In the genomic region with DNA sequence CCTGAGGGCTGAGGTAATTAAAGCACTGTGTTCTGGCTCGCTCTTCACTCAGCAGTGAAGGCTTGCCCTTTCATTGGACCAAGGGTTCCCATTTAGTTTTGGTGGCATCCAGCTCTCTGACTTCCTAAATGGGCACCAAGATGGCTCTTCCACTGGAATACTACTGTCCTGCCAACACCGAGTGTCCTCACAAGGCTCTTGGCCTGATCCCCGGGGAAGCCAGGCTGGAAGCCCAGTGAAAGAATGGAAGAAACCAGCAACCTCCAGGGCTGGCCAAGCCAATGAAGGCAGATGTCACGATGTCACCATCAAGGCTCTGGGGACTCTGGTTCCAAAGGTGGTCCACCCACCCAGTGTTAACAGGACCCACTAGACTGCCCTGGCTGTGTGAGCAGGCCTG, we compare ENCODE assay signal across 20 mouse cellular contexts. TPM values are rescaled to one million over a fixed set of nuclear protein-coding genes. Genes with fewer than 3 reads are reported as not detected.
DNase-seq lines count a peak whose midpoint lies in the region; ATAC-seq lines count a peak whose summit lies in the region.
"Had no signal": no experiment of that assay in that cellular context is flagged by ENCODE, and none has a peak within 500 bp of the region (broad histone marks: within the 10 kb centered on the region; RNA-seq: fewer than 3 reads in every experiment).

No protein-coding gene starts in this region.

- no peak overlapping the region for H3K4me2 ChIP-seq in heart, embryonic 12.5 days
- H3K4me2 ChIP-seq: forebrain, embryonic 13.5 days; heart, embryonic 13.5 days; liver, embryonic 13.5 days; midbrain, embryonic 11.5 days; stomach, embryonic 15.5 days had no signal

- no peak overlapping the region for H3K4me3 ChIP-seq in heart, embryonic 12.5 days
- H3K4me3 ChIP-seq: forebrain, embryonic 13.5 days; heart, embryonic 13.5 days; hindbrain, embryonic 10.5 days; limb, embryonic 10.5 days; liver, embryonic 13.5 days; stomach, embryonic 15.5 days had no signal

- no peak for ATAC-seq in heart, embryonic 12.5 days (ENCODE audit: insufficient number of reproducible peaks, low FRiP score)
- no peak for ATAC-seq in erythroid progenitor cell, adult 5-6 weeks (replicated peaks; ENCODE audit: low FRiP score, poor library complexity, severe bottlenecking)
- ATAC-seq: forebrain, embryonic 13.5 days; hindbrain, postnatal 0 days; intestine, postnatal 0 days had no signal

- H3K9ac ChIP-seq in heart, embryonic 12.5 days, result no peak overlapping the region
- H3K9ac ChIP-seq: forebrain, embryonic 13.5 days; heart, embryonic 13.5 days; liver, embryonic 13.5 days; stomach, embryonic 15.5 days had no signal

- H3K36me3 ChIP-seq in heart, embryonic 12.5 days, result no peaks in the 10 kb centered on the region
- H3K36me3 ChIP-seq: heart, embryonic 13.5 days; hindbrain, embryonic 10.5 days; limb, embryonic 10.5 days; liver, embryonic 13.5 days; stomach, embryonic 15.5 days had no signal

- no peaks in the 10 kb centered on the region for H3K27me3 ChIP-seq in heart, embryonic 12.5 days (replicated peaks)
- H3K27me3 ChIP-seq: forebrain, embryonic 13.5 days; heart, embryonic 13.5 days; stomach, embryonic 15.5 days had no signal

- DNase-seq in adrenal gland, adult 2 months, result peak; percentile 46
- no peak for DNase-seq in adrenal gland, postnatal 25 days
- peak; percentile 46 for DNase-seq in heart, adult 8-10 months (ENCODE audit: low spot score)
- peak; percentile 93 for DNase-seq in adipocyte (ENCODE audit: low spot score)
- peak; percentile 74 for DNase-seq in gastrocnemius, postnatal 25 days
- no peak for DNase-seq in thymus, adult 18-20 months
- DNase-seq: cerebellum, adult 9-11 months; liver, embryonic 13.5 days; right cerebral cortex, postnatal 14 days had no signal

- H3K4me1 ChIP-seq in heart, embryonic 12.5 days (replicated peaks), result peaks cover 15% of the 10 kb centered on the region
- H3K4me1 ChIP-seq: hindbrain, embryonic 10.5 days; stomach, embryonic 15.5 days had no signal

- no peak overlapping the region for H3K27ac ChIP-seq in heart, embryonic 12.5 days (ENCODE audit: poor library complexity, severe bottlenecking)
- H3K27ac ChIP-seq: forebrain, embryonic 13.5 days; heart, embryonic 13.5 days; hindbrain, embryonic 10.5 days; hindbrain, postnatal 0 days; limb, embryonic 10.5 days; liver, embryonic 13.5 days; macrophage; stomach, embryonic 15.5 days had no signal

- WGBS in heart, embryonic 12.5 days, result 86% methylated on average over 4 of the region's 4 CpGs

- no peaks in the 10 kb centered on the region for H3K9me3 ChIP-seq in heart, embryonic 12.5 days (replicated peaks)
- H3K9me3 ChIP-seq: forebrain, embryonic 13.5 days; heart, embryonic 13.5 days; hindbrain, embryonic 10.5 days; limb, embryonic 10.5 days; liver, embryonic 13.5 days; stomach, embryonic 15.5 days had no signal

RNA-seq across cellular contexts. Expression of a gene that starts 28.5 kb away (rescaled TPM):
- 100 to 1,000 TPM; 208 to 296 TPM for total RNA-seq in adrenal gland, adult 2 months (2021)
- polyA plus RNA-seq in adrenal gland, adult 2 months (2012; rRNA removed), result 332 and 340 TPM in 2 replicates
- 245 and 267 TPM in 2 replicates for total RNA-seq in adrenal gland, postnatal 25 days (2021)
- total RNA-seq in heart, adult 8-10 months (2022), result 10 to 100 TPM; 51.3 to 58.4 (median 53.2) TPM
- polyA plus RNA-seq in heart, embryonic 12.5 days (2016; fragmentation: Nextera tagmentation; extraction: Ambion mirVana), result 34.9 and 35.2 TPM in 2 replicates
- 100 to 1,000 TPM; 136 to 169 TPM for total RNA-seq in gastrocnemius, postnatal 25 days (2021)
- 8.6 and 11.3 TPM in 2 replicates for total RNA-seq in erythroid progenitor cell, adult 5-6 weeks (2015; ENCODE audit: low replicate concordance)
- 6.8 and 8.5 TPM in 2 replicates for total RNA-seq in erythroid progenitor cell, adult 5-6 weeks (2017; ENCODE audit: low replicate concordance)

Comparison
In these comparisons a context has a peak if more than half of its experiments do, and no peak if none do; other contexts are left out.
1. DNase-seq: peak in adrenal gland, adult 2 months (single experiment), heart, adult 8-10 months (single experiment), adipocyte (single experiment) and gastrocnemius, postnatal 25 days (single experiment); none in adrenal gland, postnatal 25 days (single experiment) and thymus, adult 18-20 months (0 of 2).
2. RNA of a gene that starts 28.5 kb away (total RNA-seq): 208 to 296 TPM in adrenal gland, adult 2 months, 245 to 267 TPM in adrenal gland, postnatal 25 days, 136 to 169 TPM in gastrocnemius, postnatal 25 days and 51.3 to 58.4 TPM in heart, adult 8-10 months; 6.8 to 11.3 TPM in erythroid progenitor cell, adult 5-6 weeks; every median in the first group is over 4 times any median in the second.